Mouse (Mus musculus): ENCODE measurements around the gene Abhd2. TPM values are rescaled to one million over a fixed set of nuclear protein-coding genes. Genes with fewer than 3 reads are reported as not detected.

Abhd2 gene
- 20.3 and 22.8 TPM in 2 replicates for polyA plus RNA-seq (2014; fragmentation: Nextera tagmentation; extraction: Ambion mirVana)

GRCm38 (mm10) chr7:79272789-79273718 is at the start of gene Abhd2:
Abhd2 (plus strand) TSS chr7:79273199.
- WGBS = under 1% methylated on average over 54 of the region's 54 CpGs
- no peaks in the 10 kb centered on the region for H3K36me3 ChIP-seq (ENCODE audit: control insufficient read depth, insufficient read depth, low read length)
- peak within 1 kb of the TSS; percentile 84 for H3K9ac ChIP-seq (replicated peaks; ENCODE audit: low read depth, low read length)
- H3K27me3 ChIP-seq (ENCODE audit: control insufficient read depth, insufficient read depth, low read length) = no peaks in the 10 kb centered on the region
- peak within 1 kb of the TSS; percentile 90 for H3K4me2 ChIP-seq (ENCODE audit: low read depth, low read length)
- no peaks in the 10 kb centered on the region for H3K9me3 ChIP-seq (ENCODE audit: control insufficient read depth, low read length)
- H3K27ac ChIP-seq (ENCODE audit: low read depth, low read length) = peak within 1 kb of the TSS; percentile 89
- ATAC-seq (ENCODE audit: low read depth) = peak; percentile 100
- peaks cover 27% of the 10 kb centered on the region for H3K4me1 ChIP-seq (ENCODE audit: control insufficient read depth, insufficient read depth, low read length)
- H3K4me3 ChIP-seq (ENCODE audit: low read depth, low read length) = peak within 1 kb of the TSS; percentile 91

DNA sequence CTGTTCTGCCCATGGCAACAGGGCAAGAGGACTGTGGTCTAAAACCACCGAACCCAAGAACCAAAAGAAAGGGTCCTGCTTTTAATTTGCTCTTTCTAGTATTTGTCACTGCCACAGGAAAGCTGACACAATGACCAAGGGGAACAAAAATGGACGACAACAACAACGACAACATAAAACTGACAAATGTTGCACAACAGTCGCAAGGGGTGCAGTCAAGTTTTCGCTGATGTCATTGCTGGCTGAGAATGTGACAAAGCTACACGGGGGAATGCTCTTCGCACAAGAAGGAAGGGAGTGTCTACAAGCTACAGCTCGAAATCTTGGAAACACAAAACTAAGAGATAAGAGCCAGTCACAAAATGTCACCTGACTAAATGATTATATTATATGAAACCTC is 47.5 kb upstream of the Abhd2 start:
- H3K9ac ChIP-seq (replicated peaks; ENCODE audit: low read depth, low read length) = no peak overlapping the region
- no peak overlapping the region for H3K4me2 ChIP-seq (ENCODE audit: low read depth, low read length)
- H3K4me1 ChIP-seq (ENCODE audit: control insufficient read depth, insufficient read depth, low read length) = no peaks in the 10 kb centered on the region
- no peaks in the 10 kb centered on the region for H3K36me3 ChIP-seq (ENCODE audit: control insufficient read depth, insufficient read depth, low read length)
- ATAC-seq (ENCODE audit: low read depth) = no peak
- no peaks in the 10 kb centered on the region for H3K27me3 ChIP-seq (ENCODE audit: control insufficient read depth, insufficient read depth, low read length)
- no peak overlapping the region for H3K4me3 ChIP-seq (ENCODE audit: low read depth, low read length)
- no peaks in the 10 kb centered on the region for H3K9me3 ChIP-seq (ENCODE audit: control insufficient read depth, low read length)
- 90% methylated on average over 8 of the region's 8 CpGs for WGBS
- H3K27ac ChIP-seq (ENCODE audit: low read depth, low read length) = no peak overlapping the region

DNA sequence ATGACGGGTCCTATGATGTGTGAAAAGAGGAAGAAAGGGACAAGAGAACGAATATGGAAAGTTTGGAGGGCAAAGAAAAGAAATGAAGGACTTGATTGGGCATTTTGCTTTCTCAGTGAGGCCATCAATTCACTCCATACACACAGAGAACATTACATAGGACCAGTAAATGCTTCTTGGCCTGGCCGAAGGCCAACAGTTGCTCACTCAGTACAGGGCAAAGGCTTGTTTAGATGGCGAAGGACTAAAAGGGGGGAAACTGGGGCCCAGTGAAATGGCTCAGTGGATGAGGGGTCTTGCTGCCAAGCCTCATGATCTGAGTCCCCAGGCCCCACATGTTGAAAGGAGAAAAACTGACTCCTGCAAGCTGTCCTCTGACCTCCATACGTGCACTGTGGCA is 46.8 kb upstream of the Abhd2 start:
- Histone ChIP-seq H3K27me3 (ENCODE audit: control insufficient read depth, insufficient read depth, low read length) (no peaks in the 10 kb centered on the region), H3K9me3 (ENCODE audit: control insufficient read depth, low read length) (no peaks in the 10 kb centered on the region), H3K9ac (replicated peaks; ENCODE audit: low read depth, low read length) (no peak overlapping the region), H3K36me3 (ENCODE audit: control insufficient read depth, insufficient read depth, low read length) (no peaks in the 10 kb centered on the region), H3K4me1 (ENCODE audit: control insufficient read depth, insufficient read depth, low read length) (no peaks in the 10 kb centered on the region), H3K4me3 (ENCODE audit: low read depth, low read length) (no peak overlapping the region), H3K4me2 (ENCODE audit: low read depth, low read length) (no peak overlapping the region), H3K27ac (ENCODE audit: low read depth, low read length) (no peak overlapping the region)
- ATAC-seq (ENCODE audit: low read depth) = no peak
- 85% methylated on average over 5 of the region's 5 CpGs for WGBS

DNA sequence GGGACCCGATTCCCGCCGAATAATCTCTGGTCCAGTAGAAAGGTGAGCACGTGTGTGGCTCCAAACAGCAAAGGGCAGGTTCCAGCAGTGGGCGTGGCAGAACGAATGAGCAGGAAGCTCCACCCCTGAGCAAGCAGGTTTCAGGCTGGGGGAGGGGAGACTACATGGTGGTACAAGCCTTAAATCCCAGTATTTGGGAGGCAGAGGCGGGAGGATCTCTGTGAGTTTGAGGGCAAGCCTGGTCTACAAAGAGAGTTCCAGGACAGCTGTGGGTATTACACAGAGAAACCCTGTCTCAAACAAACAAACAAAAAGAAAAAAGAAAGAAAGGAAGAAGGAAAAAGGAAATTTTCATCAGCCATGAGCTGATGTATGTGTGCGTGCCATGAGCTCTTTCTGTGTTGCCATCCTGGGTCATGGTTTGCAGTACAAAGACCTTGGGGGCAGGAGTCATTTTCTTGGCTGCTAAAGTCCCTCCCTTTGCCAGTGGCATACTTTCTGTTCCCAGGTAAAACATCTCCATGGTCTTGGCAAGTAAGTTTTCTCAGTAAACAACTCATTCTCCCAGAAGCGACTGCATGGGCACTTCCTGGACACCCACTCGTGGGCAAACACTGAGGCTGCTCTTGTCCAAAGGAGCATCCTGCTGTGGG is 46.0 kb upstream of the Abhd2 start:
- H3K36me3 ChIP-seq (ENCODE audit: control insufficient read depth, insufficient read depth, low read length) = no peaks in the 10 kb centered on the region
- no peak overlapping the region for H3K27ac ChIP-seq (ENCODE audit: low read depth, low read length)
- WGBS = 90% methylated on average over 6 of the region's 10 CpGs
- ATAC-seq (ENCODE audit: low read depth) = no peak
- H3K27me3 ChIP-seq (ENCODE audit: control insufficient read depth, insufficient read depth, low read length) = no peaks in the 10 kb centered on the region
- no peak overlapping the region for H3K4me2 ChIP-seq (ENCODE audit: low read depth, low read length)
- H3K9me3 ChIP-seq (ENCODE audit: control insufficient read depth, low read length) = no peaks in the 10 kb centered on the region
- H3K9ac ChIP-seq (replicated peaks; ENCODE audit: low read depth, low read length) = no peak overlapping the region
- no peak overlapping the region for H3K4me3 ChIP-seq (ENCODE audit: low read depth, low read length)
- H3K4me1 ChIP-seq (ENCODE audit: control insufficient read depth, insufficient read depth, low read length) = no peaks in the 10 kb centered on the region

- Histone ChIP-seq H3K9ac (replicated peaks; ENCODE audit: low read depth, low read length) (no peak overlapping the region), H3K9me3 (ENCODE audit: control insufficient read depth, low read length) (no peaks in the 10 kb centered on the region), H3K4me2 (ENCODE audit: low read depth, low read length) (no peak overlapping the region), H3K4me3 (ENCODE audit: low read depth, low read length) (no peak overlapping the region), H3K27me3 (ENCODE audit: control insufficient read depth, insufficient read depth, low read length) (no peaks in the 10 kb centered on the region), H3K36me3 (ENCODE audit: control insufficient read depth, insufficient read depth, low read length) (no peaks in the 10 kb centered on the region), H3K4me1 (ENCODE audit: control insufficient read depth, insufficient read depth, low read length) (no peaks in the 10 kb centered on the region), H3K27ac (ENCODE audit: low read depth, low read length) (no peak overlapping the region)
- ATAC-seq (ENCODE audit: low read depth) = 0 out of 2 replicates have a peak, but pooled peaks have one; percentile 38
- WGBS = 31% methylated on average over 9 of the region's 9 CpGs
Measured at GRCm38 (mm10) chr7:79228471-79228870, 44.5 kb upstream of the Abhd2 start.

DNA sequence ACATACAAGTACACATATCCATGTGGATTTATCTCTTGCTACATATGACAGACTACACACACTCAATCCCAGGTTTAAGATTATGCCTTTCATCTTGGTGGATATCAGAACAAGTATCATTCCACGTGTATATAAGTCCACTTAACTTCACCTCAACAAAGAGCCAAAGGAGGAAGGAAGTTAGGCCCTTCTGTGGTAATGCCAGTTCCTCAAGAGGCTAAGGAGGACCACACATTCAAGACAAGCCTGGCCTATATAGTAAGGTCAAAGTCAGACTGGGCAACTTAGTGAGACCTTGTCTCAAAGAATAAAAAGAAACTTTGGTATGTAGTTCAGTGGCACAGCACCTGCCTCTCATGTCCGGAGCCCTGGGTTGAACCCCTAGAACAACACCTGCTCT is 41.4 kb upstream of the Abhd2 start:
- Histone ChIP-seq H3K27me3 (ENCODE audit: control insufficient read depth, insufficient read depth, low read length) (no peaks in the 10 kb centered on the region), H3K9me3 (ENCODE audit: control insufficient read depth, low read length) (no peaks in the 10 kb centered on the region), H3K9ac (replicated peaks; ENCODE audit: low read depth, low read length) (no peak overlapping the region), H3K4me2 (ENCODE audit: low read depth, low read length) (no peak overlapping the region), H3K4me1 (ENCODE audit: control insufficient read depth, insufficient read depth, low read length) (no peaks in the 10 kb centered on the region), H3K4me3 (ENCODE audit: low read depth, low read length) (no peak overlapping the region), H3K27ac (ENCODE audit: low read depth, low read length) (no peak overlapping the region), H3K36me3 (ENCODE audit: control insufficient read depth, insufficient read depth, low read length) (no peaks in the 10 kb centered on the region)
- WGBS = 87% methylated on average over 2 of the region's 2 CpGs
- ATAC-seq (ENCODE audit: low read depth) = no peak

GRCm38 (mm10) chr7:79232048-79232447 is 41.0 kb upstream of the Abhd2 start:
- H3K9ac ChIP-seq (replicated peaks; ENCODE audit: low read depth, low read length) = no peak overlapping the region
- H3K4me2 ChIP-seq (ENCODE audit: low read depth, low read length) = no peak overlapping the region
- no peak for ATAC-seq (ENCODE audit: low read depth)
- no peak overlapping the region for H3K27ac ChIP-seq (ENCODE audit: low read depth, low read length)
- no peaks in the 10 kb centered on the region for H3K9me3 ChIP-seq (ENCODE audit: control insufficient read depth, low read length)
- H3K4me3 ChIP-seq (ENCODE audit: low read depth, low read length) = no peak overlapping the region
- 89% methylated on average over 10 of the region's 10 CpGs for WGBS
- H3K4me1 ChIP-seq (ENCODE audit: control insufficient read depth, insufficient read depth, low read length) = no peaks in the 10 kb centered on the region
- no peaks in the 10 kb centered on the region for H3K27me3 ChIP-seq (ENCODE audit: control insufficient read depth, insufficient read depth, low read length)
- no peaks in the 10 kb centered on the region for H3K36me3 ChIP-seq (ENCODE audit: control insufficient read depth, insufficient read depth, low read length)

DNA sequence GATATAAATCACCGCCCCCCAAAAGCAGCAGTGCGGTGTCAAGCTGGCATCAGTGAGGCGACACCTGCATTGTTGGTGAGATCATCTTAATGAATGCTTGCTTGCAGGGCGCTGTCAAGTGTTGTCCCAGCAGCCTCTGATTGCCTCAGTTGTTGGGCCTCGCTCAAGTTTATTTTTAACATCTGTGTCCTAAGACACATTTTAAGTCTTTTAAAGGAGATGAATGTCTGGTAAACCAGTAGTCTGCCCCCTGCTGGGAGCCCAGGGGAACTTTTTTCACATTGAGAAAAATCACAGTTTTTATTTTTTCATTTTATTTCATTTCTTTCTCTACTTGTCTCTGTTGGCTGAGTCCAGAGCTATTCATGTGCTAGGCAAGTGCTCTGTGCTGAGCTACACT is 34.3 kb upstream of the Abhd2 start:
- no peak overlapping the region for H3K4me2 ChIP-seq (ENCODE audit: low read depth, low read length)
- no peaks in the 10 kb centered on the region for H3K9me3 ChIP-seq (ENCODE audit: control insufficient read depth, low read length)
- H3K9ac ChIP-seq (replicated peaks; ENCODE audit: low read depth, low read length) = no peak overlapping the region
- 90% methylated on average over 5 of the region's 5 CpGs for WGBS
- no peaks in the 10 kb centered on the region for H3K4me1 ChIP-seq (ENCODE audit: control insufficient read depth, insufficient read depth, low read length)
- no peak for ATAC-seq (ENCODE audit: low read depth)
- no peaks in the 10 kb centered on the region for H3K27me3 ChIP-seq (ENCODE audit: control insufficient read depth, insufficient read depth, low read length)
- H3K36me3 ChIP-seq (ENCODE audit: control insufficient read depth, insufficient read depth, low read length) = no peaks in the 10 kb centered on the region
- no peak overlapping the region for H3K27ac ChIP-seq (ENCODE audit: low read depth, low read length)
- no peak overlapping the region for H3K4me3 ChIP-seq (ENCODE audit: low read depth, low read length)
